Mouse (Mus musculus): ENCODE results near the gene Spag9.

Spag9 gene

DNA sequence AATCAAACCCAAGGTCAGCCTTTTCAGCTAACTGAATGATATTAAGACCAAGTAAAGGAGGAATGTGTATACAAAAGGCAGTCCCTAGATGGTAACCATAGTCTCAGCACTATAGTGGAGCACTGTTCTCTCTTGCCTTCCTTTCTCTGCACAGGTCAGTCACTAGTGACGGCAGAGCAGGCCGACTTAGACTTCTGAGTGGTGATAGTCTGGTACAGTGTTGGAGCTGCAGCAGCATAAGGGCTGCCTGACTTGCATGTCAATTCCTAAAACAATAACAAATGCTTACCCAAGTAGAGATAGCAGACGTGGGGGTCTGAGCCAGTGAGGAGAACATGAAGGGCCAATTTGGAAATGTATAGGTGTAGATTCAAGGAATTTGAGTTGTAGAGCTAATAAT is 58.3 kb downstream of the Spag9 start:
- DNase-seq (ENCODE audit: low spot score) = no peak

DNA sequence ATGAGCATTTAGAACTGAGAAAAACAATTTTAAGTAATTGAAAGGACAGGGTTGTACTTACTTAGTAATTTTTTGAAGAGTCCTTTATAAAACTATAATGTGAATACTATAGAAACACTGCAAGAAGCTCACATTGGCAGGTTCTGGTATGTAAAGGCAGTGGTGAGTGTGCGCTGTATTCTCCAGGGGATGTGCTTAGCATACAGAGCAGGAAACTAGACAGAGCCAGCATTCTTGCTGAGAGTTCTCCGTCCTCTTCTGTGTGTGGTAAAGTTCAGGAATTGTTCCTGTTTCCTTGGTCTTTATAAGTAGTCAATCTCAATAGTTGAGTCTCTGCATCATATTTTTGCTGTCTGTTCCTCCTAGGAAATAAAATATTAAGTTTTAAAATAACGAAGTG is 59.0 kb downstream of the Spag9 start:
- no peak for DNase-seq (ENCODE audit: low spot score)

DNA sequence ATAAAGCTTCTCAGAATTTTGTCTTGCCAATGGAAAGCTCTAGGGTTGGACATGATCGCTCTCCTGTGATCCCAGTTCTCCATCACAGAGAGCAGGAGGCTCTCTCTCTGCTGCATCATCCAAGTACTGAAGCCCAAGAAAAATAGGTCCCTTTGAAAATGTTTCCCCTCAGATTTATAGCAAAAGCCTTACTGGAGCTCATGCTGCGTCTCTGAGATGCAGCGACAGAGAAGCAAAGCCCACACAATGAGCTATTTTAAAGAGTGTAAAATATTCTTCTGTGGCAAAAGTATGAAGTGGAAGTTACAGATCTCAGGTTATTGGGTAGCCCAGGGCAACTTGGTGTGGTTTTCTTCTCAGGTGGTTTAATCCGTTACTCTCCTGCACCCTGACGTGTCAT is 68.0 kb downstream of the Spag9 start:
- DNase-seq (ENCODE audit: low spot score) = no peak

DNA sequence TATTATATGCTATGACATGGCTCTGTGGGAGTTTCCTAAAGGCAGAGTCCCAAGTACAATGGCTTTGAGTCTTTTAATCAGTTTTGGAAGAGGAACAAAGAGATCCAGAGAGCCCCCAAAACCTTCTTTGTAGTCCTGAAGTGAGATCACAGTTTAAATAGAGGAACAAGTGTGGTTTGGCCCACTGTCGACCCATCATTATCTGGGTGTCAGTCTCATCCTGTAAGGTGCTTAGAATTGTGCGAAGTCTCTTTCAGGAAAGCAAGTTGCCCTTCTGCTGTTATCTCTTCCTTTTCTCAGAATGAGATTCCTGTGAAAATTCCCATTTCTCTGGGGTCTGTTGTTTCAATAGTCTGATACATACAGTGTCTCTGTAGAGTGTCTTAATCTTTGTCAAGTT is 74.6 kb downstream of the Spag9 start:
- no peak for DNase-seq (ENCODE audit: low spot score)

DNA sequence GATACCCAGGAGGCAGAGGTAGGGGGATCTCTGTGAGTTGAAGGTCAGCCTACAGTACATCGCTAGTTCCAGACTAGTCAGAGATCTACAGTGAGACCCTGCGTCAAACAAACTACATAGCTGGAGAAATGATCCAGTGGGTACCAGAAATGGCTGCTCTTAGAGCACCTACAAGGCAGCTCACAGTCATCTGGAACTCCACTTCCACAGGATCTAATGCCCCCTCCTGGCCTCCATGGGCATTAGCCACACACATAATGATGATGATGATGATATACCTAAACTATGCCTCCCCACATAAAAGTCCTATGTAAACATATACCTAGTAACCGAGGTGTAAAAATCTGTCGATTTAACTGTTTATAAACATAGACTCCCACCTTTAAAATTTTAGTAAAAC is 77.4 kb downstream of the Spag9 start:
- DNase-seq (ENCODE audit: low spot score) = peak; percentile 6

DNA sequence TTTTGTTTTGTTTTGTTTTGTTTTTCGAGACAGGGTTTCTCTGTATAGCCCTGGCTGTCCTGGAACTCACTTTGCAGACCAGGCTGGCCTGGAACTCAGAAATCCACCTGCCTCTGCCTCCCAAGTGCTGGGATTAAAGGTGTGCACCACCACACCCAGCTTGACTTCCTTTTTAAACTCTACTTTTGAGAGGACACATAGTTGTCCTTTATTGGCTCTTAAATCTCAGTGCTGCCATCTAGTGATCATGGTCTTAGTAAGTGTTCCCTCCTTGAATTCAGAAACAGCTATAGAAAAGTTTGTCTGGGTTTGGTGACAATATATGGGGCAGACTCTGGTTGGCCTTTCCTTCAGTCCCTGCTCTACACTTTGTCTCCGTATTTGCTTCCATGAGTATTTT is 91.1 kb downstream of the Spag9 start:
- DNase-seq (ENCODE audit: low spot score) = peak; percentile 65

DNA sequence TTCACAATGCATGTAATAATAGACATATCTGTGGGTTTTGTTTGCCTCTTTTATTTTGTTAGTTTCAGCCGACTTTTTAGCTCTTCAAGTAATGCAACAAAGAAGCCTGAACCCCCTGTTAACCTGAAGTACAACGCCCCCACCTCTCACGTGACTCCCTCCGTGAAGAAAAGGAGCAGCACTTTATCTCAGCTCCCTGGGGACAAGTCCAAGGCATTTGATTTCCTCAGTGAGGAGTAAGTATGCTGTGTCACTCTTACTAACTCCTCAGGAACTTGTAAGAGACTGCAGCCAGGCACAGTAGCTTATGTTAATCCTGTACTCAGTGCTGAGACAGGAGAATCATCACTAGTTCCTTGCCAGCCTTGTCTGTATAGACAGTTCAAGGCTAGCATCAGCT is 94.6 kb downstream of the Spag9 start:
- DNase-seq (ENCODE audit: low spot score) = no peak

DNA sequence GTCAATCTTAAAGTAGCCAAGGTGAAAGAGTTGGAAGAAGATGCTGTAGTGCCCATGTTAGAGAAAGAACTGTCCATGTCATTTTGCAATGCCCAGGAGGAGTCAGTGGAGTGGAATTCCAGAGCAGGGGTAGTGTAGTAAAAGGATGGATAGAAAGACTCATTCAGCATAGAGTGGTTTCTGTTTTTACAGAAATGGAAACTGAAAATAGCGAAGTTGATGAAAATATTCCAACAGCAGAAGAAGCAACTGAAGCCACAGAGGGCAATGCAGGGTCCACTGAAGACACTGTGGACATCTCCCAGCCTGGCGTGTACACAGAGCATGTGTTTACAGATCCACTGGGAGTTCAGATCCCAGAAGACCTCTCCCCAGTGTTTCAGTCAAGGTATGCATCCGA is 101.6 kb downstream of the Spag9 start:
- DNase-seq (ENCODE audit: low spot score) = no peak

DNA sequence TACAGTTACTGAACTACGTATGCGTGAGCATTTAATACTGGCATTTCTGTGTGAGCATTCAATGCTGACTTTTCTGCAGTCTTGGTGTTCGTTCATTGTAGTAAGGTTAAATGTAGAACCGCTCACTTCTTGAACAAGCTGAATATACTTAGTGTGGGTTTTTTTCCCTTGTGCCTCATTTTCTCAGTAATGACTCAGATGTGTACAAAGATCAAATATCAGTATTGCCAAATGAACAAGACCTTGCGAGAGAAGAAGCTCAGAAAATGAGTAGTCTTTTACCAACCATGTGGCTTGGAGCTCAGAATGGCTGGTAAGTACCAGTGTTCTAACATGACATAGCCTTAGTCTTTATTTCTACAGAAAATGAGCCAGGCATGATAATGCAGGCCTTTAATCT is 102.9 kb downstream of the Spag9 start:
- no peak for DNase-seq (ENCODE audit: low spot score)

DNA sequence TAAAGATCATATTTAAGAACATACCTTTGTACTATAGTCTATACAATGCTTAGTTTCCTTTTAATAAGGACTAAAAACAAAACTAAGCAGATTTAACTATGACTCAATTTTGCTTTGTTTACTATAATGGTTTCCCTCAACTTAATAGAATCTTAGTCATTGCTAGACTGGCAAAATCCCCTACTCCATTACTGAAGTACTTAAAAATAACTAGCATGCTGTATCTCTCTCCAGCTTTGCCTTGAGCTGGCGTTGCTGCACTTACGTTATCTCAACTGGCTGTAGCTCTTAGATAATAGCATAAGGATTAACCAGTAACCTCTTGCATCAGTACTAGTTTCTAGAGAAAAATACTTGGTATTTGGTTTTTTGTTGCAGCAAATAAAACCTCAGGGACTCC is 117.9 kb downstream of the Spag9 start:
- DNase-seq (ENCODE audit: low spot score) = peak; percentile 41

DNA sequence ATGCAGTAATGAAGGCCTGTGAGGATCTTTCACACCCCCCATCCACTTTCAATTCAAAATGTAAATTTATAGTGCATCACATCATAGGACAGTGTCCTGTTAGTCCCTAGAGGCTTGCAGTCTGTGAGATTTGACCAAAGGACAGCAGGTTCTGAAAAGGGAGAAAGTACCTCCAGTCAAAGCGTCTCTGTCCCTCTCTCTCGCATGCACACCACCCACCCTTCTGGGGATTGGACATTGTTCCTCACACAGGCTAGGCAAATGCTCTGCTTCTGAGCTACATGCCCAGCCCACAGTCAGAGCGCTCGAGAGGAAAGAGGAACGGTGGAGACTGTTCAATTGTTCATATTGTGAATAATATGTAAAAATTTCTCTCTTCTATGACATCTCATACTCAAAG is 119.5 kb downstream of the Spag9 start:
- DNase-seq (ENCODE audit: low spot score) = no peak

DNA sequence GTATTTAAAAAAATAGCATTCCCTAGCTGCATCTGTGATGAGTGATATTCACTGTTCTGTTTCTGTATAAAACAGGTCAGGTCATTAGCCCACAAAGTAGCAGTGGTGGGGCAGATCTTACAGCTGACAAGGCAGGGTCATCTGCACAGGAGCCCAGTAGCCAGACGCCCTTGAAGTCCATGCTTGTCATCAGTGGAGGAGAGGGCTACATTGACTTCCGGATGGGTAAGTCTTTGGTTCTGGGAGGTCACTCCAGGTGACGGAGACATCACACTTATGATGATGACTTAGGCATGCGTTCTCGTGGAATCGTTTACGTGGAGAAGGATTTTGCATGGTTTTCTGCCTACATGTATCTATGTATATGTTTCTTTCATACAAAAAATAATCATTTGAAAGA is 120.8 kb downstream of the Spag9 start:
- no peak for DNase-seq (ENCODE audit: low spot score)

DNA sequence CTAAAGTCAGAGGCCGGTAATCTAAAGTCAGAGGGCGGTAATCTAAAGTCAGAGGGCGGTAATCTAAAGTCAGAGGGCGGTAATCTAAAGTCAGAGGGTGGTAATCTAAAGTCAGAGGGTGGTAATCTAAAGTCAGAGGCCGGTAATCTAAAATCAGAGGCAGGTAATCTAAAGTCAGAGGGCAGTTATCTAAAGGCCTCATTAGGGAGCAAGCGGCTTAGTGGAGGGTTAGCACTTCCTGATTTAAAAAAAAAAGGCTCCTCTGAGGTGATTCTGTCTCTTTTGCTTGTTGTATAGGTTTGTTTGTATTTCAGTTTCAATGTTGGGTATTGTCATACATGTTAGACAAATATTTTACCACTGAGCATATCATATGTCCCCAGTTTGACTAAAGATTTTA is 121.9 kb downstream of the Spag9 start:
- DNase-seq (ENCODE audit: low spot score) = no peak

DNA sequence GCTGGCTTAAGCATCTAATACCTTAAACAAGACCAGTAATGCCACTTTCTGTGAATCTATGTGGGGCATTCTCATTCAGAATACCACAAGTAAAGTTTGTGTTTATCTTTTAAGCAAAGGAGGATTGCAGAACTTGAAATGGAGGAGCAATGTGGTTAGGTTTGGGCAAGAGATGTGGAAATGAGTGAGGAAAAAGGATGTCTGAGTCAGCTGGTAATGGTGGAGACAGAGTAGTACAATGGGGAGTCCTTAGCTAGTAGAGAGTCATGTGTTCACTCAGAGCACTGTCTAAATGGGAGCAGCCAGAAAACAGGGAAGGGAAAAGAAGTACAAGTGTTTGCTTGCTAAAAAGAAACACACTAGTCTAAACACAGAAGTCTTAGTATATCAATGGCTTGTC is 122.7 kb downstream of the Spag9 start:
- DNase-seq (ENCODE audit: low spot score) = no peak

DNA sequence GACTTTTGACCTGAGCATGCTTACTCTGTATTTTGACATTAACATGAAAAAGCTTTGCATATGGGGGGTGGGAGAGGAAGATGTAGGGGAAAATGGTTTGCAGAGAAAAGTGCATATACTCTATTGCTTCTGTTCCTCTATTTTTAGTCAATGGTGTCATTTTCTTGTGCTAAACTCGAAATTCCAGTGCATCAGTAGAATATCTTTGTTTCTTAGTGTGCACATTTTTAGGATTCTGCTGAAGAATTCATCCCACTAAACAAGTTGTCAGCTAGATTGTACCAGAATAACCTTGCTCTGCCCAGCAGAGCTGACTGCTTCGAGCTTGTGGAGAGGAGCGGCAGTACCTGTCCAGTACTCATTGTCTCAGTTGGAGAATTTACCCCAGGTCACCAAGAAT is 124.8 kb downstream of the Spag9 start:
- DNase-seq (ENCODE audit: low spot score) = no peak

DNA sequence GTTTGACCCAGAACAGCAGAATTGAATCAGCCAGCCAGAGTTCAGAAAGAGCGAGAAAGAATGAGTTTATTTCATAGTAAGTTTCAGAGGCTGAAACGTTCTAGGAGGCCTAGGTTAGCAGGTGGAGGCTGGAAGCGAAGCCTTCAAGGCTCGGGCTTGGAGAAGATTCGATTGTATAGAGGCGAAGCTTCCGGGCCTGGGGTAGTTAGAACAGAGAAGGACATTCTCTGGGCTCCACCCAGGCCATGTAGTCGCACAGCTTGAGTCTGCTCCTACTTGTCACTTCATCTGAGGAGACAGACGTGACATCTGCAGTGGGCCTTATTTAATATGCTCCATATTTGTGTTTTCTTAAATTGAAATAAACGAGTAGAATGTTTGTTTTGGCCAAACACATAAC is 125.6 kb downstream of the Spag9 start:
- DNase-seq (ENCODE audit: low spot score) = no peak

DNA sequence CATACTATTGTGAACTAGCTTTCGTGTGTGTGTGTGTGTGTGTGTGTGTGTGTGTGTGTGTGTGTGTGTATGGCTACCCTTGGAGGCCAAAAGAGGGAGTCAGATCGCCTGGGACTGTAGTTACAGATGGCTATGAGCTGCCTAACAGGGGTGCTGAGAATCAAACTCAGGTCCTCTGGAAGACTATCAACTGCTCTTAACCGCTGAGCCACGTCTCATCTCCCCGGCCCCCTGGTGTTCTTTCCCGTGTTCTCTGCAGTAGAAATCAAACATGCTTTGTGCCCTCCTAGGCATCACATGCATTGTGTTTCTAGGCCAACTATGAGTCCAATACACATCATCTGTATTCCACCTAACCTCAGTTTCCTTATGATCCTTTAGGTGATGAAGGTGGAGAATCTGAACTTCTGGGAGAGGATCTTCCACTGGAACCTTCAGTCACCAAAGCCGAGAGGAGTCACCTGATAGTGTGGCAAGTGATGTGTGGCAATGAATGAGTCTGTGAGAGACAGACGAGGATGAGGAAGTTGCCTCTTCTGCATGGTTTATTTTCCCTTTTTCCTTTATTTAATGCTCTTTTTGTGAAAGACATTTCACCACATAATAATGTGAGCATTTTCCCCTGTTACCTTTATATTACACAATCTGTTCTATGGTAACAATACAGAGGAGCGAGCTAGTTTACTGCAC is 126.6 kb downstream of the Spag9 start:
- DNase-seq (ENCODE audit: low spot score) = no peak

DNA sequence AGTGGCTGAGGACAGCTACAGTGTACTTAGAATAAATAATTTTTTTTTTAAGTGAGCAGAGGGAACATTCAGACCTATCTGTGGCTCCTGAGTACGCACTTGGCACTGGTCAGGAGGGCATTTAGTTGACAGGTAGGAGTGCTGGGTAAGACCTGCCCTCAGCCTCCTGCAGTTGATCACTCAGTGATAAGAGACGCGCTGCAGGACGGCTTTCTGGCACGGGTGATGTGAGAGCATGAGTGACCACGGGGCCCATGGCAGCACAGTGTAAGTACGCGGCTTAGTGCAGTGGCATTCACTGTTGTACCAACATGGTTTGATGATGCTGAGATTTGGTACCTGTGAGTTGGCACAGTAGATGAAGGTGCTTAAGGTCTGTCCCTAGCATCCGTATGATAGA is 130.8 kb downstream of the Spag9 start:
- DNase-seq (ENCODE audit: low spot score) = no peak

DNA sequence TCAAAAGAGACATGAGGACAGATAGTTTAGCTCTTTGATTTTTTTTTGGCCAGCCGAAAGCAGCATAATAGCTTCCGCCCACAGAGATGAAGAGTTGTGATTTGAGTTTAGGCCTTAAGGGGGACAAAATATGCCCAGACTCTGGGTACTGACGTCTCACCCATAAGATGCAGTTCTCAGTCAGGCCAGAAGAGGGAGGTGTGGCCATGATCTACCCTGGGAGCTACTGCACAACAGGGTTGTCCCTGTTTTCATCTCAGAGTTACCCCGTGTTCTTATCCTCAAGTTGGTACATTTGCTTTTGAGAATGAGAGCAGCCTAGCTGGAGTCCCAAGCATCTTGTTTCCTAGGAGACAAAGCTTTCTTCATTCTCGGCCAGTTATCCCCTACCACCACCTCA is 132.1 kb downstream of the Spag9 start:
- DNase-seq (ENCODE audit: low spot score) = peak; percentile 66

DNA sequence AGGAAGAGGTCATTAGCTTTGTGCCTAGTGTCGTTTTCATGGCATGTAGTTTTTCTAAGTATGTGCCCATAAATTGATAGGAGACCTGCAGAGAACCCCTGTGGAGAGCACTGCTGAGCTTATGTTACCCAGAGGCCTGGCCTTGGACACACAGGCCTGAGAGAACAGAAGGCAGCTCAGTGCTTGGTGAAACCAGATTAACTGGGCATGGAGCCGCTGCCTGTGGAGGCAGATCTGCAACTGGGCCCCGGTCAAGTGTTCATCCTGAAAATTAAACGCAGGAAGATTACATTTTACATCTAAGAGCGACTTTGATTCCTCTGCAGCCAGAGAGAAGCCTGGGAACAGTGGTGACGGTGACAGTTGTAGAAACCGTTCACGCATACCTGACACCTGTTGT is 132.6 kb downstream of the Spag9 start:
- DNase-seq (ENCODE audit: low spot score) = no peak

DNA sequence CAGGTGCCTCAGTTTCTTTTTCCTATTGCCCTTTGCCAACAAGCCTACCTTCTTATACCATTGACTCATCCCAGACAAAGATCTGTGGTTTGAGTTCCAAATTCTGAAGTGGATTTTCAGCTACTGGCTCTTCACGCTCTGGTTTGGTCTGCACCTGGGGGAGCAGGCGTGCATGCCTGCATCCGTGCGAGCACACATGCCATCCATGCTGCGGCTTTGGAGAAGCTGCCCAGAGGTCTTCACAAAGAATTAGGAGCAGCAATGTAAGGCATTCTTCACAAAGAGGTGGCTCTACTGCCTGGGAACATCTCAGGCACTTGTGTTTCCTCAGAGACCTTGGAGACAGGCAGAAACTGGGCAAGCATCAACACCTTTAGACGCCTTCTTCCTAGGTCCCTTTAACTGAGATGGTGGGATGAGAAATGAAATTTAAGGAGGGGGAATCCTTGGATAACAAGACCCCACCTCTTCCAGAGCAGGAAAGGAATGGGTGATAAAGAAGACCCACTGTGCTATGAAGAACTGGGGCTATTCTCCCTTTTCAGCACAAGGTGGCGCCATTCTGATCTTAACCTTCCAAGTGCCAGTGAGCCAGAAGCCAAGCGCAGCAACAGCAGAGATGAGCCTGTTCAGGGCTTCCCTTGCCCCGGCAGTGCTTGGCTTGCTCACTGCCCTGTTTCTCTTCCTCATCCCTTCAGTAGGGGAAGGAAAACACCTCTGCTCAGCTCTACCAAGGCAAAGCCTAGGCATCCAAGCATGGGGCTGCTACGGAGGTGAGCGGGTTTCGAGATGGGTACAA is 133.6 kb downstream of the Spag9 start:
- DNase-seq (ENCODE audit: low spot score) = peak; percentile 60

DNA sequence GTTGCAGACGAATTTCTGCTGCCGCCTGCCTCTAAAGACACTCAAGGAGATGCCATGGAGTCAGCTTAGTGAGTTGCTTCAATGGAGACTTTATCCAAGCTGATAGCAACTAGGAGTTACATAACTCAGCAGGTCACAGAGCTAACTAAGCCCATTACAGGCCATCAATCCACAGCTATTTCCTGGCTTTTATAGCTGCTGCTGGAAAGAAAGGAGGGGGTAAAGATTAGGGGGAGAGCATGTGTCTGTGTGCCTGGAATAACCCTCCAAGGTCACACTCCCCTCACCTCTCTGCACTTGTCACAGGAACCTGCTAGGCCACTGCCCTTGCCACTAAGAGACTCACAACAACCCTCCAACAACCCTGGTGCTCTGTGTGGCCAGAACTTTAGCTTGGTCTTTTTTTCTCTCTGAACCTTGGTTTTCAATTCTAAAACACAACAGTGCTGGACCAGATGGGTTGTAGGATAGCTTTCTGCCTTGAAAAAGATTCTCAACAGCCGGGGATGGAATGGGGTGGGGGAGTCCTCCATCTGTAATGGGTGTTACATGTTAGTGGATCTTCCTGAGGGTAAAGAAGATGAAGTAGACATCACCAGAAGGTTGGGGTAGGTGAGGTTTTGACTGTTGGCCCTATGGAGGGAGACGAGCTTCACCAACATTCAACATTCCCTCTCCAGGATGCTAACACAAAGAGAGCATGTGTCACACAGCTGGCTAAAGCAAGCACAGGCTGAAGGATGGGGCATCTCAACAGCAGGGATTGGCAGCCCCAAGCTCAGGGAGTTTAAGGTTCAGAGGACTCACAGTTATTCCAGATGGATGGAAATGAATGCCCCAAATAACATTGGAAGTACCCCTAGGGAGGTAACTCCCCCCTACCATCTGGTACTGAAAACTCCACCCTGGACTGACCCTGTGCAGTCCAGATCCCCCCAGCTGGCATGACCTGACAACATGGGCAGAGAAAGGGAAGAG is 134.5 kb downstream of the Spag9 start:
- DNase-seq (ENCODE audit: low spot score) = no peak

Data from c-Kit-positive CD71-positive TER-119-positive erythroid progenitor cells, embryonic 14.5 days (primary cell).